Mouse (Mus musculus) CD4-positive, CD25-positive, alpha-beta regulatory T cell (primary cell): ENCODE data around the gene Gstt2. TPM values are rescaled to one million over a fixed set of nuclear protein-coding genes. Genes with fewer than 3 reads are reported as not detected.

Experiments used
- polyA plus RNA-seq: library from polyadenylated mRNA; unstranded; fragments of 100-300 nt; shearing (Covaris generic); gene quantifications from one replicate; pipeline ENCODE4 v1.2.1, GENCODE M21; 2017

The Gstt2 gene
- polyA plus RNA-seq, result 48.5 TPM

GRCm38 (mm10) chr10:75837248-75837759, at the start of gene Gstt2:
Gene Gstt2, minus strand, starts transcription at chr10:75837424.

GRCm38 (mm10) chr10:75859786-75860470, 22.7 kb upstream of the Gstt2 start, which contains the start of gene Mif:
Gene Mif, minus strand, starts transcription at chr10:75860240.

GRCm38 (mm10) chr10:75822443-75822842, 14.8 kb downstream of the Gstt2 start, which contains the start of gene Gstt4:
Gene Gstt4, minus strand, starts transcription at chr10:75822543.

GRCm38 (mm10) chr10:75798176-75798696, 39.0 kb downstream of the Gstt2 start, which contains the start of gene Gstt1:
Gene Gstt1, minus strand, starts transcription at chr10:75798584.

Other genes starting within 250 kb of the Gstt2 start
- gene Ggt5, start 248.1 kb downstream of the Gstt2 start, polyA plus RNA-seq, result 2.6 TPM
- gene Susd2, start 193.4 kb downstream of the Gstt2 start, polyA plus RNA-seq, result 10.2 TPM
- gene Cabin1, start 73.1 kb downstream of the Gstt2 start, polyA plus RNA-seq, result 52.2 TPM
- gene Ddt, start 64.0 kb downstream of the Gstt2 start, polyA plus RNA-seq, result 61.6 TPM
- gene Gm20441, start 56.5 kb downstream of the Gstt2 start, polyA plus RNA-seq, result not detected
- gene Gstt3, start 56.0 kb downstream of the Gstt2 start, polyA plus RNA-seq, result 4.6 TPM
- 0.17 TPM for gene Gstt1, start 38.8 kb downstream of the Gstt2 start, polyA plus RNA-seq
- not detected for gene Gstt4, start 14.9 kb downstream of the Gstt2 start, polyA plus RNA-seq
- 582 TPM for gene Mif, start 22.8 kb upstream of the Gstt2 start, polyA plus RNA-seq
- 2.9 TPM for gene Derl3, start 56.0 kb upstream of the Gstt2 start, polyA plus RNA-seq
- gene Smarcb1, start 84.2 kb upstream of the Gstt2 start, polyA plus RNA-seq, result 110 TPM
- 195 TPM for gene Chchd10, start 95.7 kb upstream of the Gstt2 start, polyA plus RNA-seq
- gene Mmp11, start 99.1 kb upstream of the Gstt2 start, polyA plus RNA-seq, result 17.6 TPM
- 0.19 TPM for gene Gm867, start 103.2 kb upstream of the Gstt2 start, polyA plus RNA-seq
- gene Vpreb3, start 105.6 kb upstream of the Gstt2 start, polyA plus RNA-seq, result 1.1 TPM
- 1.8 TPM for gene Gm5134, start 117.1 kb upstream of the Gstt2 start, polyA plus RNA-seq
- gene Zfp280b, start 195.2 kb upstream of the Gstt2 start, polyA plus RNA-seq, result 39.0 TPM